Mouse (Mus musculus): ENCODE measurements at regions not wholly inside any gene's neighbourhood (a gene's known extent, or its start where the extent isn't known, plus 50 kb on each side); places are given as distances from the start of the nearest gene placed in this dataset.

DNA sequence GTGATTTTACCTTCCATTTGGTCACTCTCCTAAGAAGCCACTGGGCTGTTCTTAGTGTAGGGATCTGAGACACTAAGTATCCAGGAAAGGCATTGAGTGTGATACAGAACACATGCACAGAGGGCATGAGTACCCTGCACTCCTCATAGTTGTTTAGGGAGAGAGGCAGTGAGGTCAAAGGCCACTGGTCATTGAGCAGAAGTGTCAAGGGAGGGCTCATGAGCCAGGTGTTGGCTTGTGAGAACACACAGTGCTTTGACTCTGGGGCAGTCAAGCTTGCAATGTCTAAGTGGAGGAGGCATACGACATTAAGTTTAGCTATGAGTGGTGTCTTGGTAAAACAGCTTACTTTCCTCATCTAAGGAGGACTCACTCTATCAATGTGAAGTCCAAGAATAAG is 65.9 kb upstream of the Plpp4 start:
- Histone ChIP-seq H3K9ac (ENCODE audit: control insufficient read depth, low read depth, low read length, poor library complexity, severe bottlenecking) (no peak overlapping the region), H3K79me2 (ENCODE audit: control insufficient read depth, insufficient read depth, low read length, poor library complexity) (no peaks in the 10 kb centered on the region), H3K27ac (ENCODE audit: control insufficient read depth, low read depth, low read length) (no peak overlapping the region), H3K4me1 (ENCODE audit: control insufficient read depth in 1 of 2, insufficient read depth in 2 of 2, low read length in 2 of 2) (no peaks in the 10 kb centered on the region), H3K4me3 (ENCODE audit: control insufficient read depth in 1 of 2, insufficient read depth in 1 of 2, low read depth in 2 of 2, low read length in 2 of 2) (no peak overlapping the region), H3K9me3 (replicated peaks; ENCODE audit: insufficient read depth, low read length) (no peaks in the 10 kb centered on the region), H3K36me3 (ENCODE audit: control insufficient read depth in 1 of 2, insufficient read depth in 2 of 2, low read length in 2 of 2) (no peaks in the 10 kb centered on the region), H3K27me3 (ENCODE audit: control insufficient read depth in 1 of 2, insufficient read depth in 2 of 2, low read length in 2 of 2) (no peaks in the 10 kb centered on the region)
- TF ChIP-seq NELFE (IDR thresholded peaks at IDR 0.05; ENCODE audit: low read depth, low read length) (no peak), GATA1 (IDR thresholded peaks at IDR 0.05; ENCODE audit: low read depth, low read length) (no peak), USF2 (IDR thresholded peaks at IDR 0.05; ENCODE audit: borderline replicate concordance in 1 of 2, insufficient read depth in 1 of 2, low read depth in 1 of 2, low read length in 2 of 2) (no peak), SMC3 (IDR thresholded peaks at IDR 0.05; ENCODE audit: low read depth, low read length) (no peak), MAFK (IDR thresholded peaks at IDR 0.05; ENCODE audit: borderline replicate concordance, low read depth, low read length) (no peak), ELF1 (IDR thresholded peaks at IDR 0.05; ENCODE audit: low read depth, low read length) (no peak), POLR2AphosphoS5 (IDR thresholded peaks at IDR 0.05; ENCODE audit: borderline replicate concordance, low read depth, low read length) (no peak), TBP (IDR thresholded peaks at IDR 0.05; ENCODE audit: low read depth, low read length) (no peak)
- DNase-seq (ENCODE audit: low read depth, low spot score): no peak

DNA sequence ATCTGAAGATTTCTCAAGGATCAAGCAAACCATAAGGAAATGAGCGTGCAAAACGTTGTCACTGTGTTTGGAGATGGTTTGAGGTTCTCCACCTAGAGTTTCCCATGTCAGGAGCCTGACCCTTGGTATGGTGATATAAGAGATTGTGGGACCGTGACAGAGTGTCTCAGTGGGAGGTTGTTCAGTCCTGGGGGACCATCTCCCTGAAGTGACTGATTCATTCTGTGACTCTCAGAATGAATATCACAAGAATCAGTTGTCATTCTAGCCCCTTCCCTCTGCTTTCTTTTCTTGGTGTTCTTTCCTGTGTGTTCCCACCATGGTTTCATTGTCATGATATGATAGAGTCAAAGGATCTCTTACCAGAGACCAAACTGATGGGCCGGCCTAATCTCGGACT is 49.8 kb upstream of the Plpp4 start:
- no peak for DNase-seq (ENCODE audit: low read depth, low spot score)
- no peak for TF ChIP-seq CTCF (IDR thresholded peaks at IDR 0.05 in 2 of 3, conservative IDR thresholded peaks at IDR 0.05 in 1 of 3; ENCODE audit: control insufficient read depth in 1 of 3, insufficient read depth in 1 of 3, low read depth in 2 of 3, low read length in 3 of 3, poor library complexity in 1 of 3, severe bottlenecking in 1 of 3)
- TF ChIP-seq ZC3H11A (IDR thresholded peaks at IDR 0.05; ENCODE audit: low read depth, low read length): no peak
- TF ChIP-seq MYB (IDR thresholded peaks at IDR 0.05; ENCODE audit: low read depth, low read length): no peak
- no peak for TF ChIP-seq CHD1 (IDR thresholded peaks at IDR 0.05; ENCODE audit: low read depth, low read length)
- TF ChIP-seq BHLHE40 (IDR thresholded peaks at IDR 0.05; ENCODE audit: borderline replicate concordance, low read depth, low read length): no peak
- no peak for TF ChIP-seq ZNF384 (IDR thresholded peaks at IDR 0.05; ENCODE audit: low read depth, low read length)
- TF ChIP-seq CHD2 (IDR thresholded peaks at IDR 0.05; ENCODE audit: low read length): no peak
- TF ChIP-seq TAL1 (IDR thresholded peaks at IDR 0.05; ENCODE audit: low read length): no peak
- TF ChIP-seq EP300 (IDR thresholded peaks at IDR 0.05; ENCODE audit: low read depth in 1 of 2, low read length in 2 of 2): no peak
- no peak for TF ChIP-seq NRF1 (IDR thresholded peaks at IDR 0.05; ENCODE audit: insufficient read depth, low read depth, low read length, poor library complexity, severe bottlenecking)
- TF ChIP-seq JUND (IDR thresholded peaks at IDR 0.05; ENCODE audit: low read depth, low read length): no peak
- TF ChIP-seq GABPA (IDR thresholded peaks at IDR 0.05; ENCODE audit: low read depth, low read length): no peak
- TF ChIP-seq MYC (IDR thresholded peaks at IDR 0.05; ENCODE audit: low read depth, low read length): no peak
- Histone ChIP-seq H3K36me3 (ENCODE audit: control insufficient read depth in 1 of 2, insufficient read depth in 2 of 2, low read length in 2 of 2) (no peaks in the 10 kb centered on the region), H3K27ac (ENCODE audit: control insufficient read depth, low read depth, low read length) (no peak overlapping the region), H3K9me3 (replicated peaks; ENCODE audit: insufficient read depth, low read length) (no peaks in the 10 kb centered on the region), H3K79me2 (ENCODE audit: control insufficient read depth, insufficient read depth, low read length, poor library complexity) (no peaks in the 10 kb centered on the region), H3K4me3 (ENCODE audit: control insufficient read depth in 1 of 2, insufficient read depth in 1 of 2, low read depth in 2 of 2, low read length in 2 of 2) (no peak overlapping the region), H3K9ac (ENCODE audit: control insufficient read depth, low read depth, low read length, poor library complexity, severe bottlenecking) (no peak overlapping the region), H3K27me3 (ENCODE audit: control insufficient read depth in 1 of 2, insufficient read depth in 2 of 2, low read length in 2 of 2) (no peaks in the 10 kb centered on the region), H3K4me1 (ENCODE audit: control insufficient read depth in 1 of 2, insufficient read depth in 2 of 2, low read length in 2 of 2) (no peaks in the 10 kb centered on the region)

All from MEL (cell line).